Mouse (Mus musculus): Measurements from ENCODE around the gene Cenpe.

Cenpe gene

DNA sequence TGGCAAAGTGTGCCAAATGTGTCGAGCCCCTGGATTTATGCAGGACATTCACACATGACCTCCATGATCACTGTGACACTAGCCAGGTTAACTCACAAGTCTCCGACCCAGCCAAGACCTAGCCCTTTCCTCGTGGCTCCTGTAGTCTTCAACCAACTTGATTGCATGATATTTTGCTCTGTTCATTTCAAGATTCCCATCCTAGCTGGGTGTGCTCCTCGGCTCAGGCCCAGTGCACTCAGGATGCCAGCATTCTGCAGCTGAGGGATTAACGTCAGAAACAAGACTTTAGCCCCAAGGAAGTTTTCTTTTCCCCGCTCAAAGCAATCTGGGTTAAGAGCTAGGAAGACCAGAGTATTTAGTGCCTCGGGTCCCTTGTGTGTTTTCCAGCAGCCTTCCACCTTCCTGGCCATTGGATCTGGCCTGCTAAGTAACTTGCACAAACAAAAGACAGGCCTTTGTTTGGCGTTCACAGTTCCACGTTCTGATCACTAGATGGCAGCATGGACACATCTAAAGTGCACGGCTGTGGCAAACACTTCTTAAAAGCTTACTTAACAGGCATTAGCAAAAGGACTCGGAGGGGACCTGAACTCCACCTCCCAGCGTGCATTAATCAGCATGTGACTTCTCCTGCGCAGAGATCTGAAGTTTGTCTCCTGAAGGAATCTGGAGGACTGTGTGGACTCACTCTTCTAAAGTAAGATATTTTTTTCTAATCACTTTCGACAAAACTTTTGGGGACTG is 68.5 kb downstream of the Cenpe start, which contains the start of gene Bdh2:
Gene Bdh2, plus strand, starts transcription at position 553 of the 747 bp plus-strand sequence.
- peak; percentile 91 for DNase-seq (ENCODE audit: low read depth)

DNA sequence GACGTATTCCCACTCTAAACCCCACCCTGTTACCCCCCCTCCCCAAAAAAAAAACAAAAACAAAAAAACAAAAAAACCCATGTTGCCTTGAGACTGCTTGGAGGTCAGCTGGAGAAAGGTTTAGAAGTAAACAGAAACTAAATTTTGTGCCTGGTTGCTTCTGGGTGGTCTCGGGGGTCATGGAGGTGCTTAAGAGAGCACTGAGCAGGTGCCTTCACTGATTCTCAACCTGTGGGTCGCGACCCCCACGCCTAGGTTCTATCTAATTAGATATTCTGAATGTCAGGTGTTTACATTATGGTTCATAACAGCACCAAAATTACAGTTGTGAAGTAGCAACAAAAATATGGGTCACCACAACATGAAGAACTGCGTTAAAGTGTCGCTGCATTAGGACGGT is 69.4 kb downstream of the Cenpe start:
- DNase-seq (ENCODE audit: low read depth) = no peak

DNA sequence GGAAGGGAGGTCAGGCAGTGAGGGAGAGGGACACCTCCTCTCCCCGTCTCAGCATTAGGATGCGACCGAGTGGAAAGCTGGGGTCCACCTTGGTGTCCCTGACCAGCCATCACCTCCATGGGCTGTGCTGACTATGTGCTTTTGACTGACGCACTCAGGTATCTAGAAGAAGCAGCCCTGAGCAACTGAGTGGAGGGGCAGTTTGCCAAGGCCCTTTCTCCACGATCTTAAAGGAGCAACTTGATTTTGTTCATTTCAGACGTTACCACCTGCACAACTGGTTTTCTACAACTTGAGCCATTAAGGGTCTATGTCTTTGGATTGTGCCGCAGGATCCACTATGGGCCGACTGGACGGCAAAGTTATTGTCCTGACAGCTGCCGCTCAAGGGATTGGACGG is 72.9 kb downstream of the Cenpe start:
- DNase-seq (ENCODE audit: low read depth) = no peak

DNA sequence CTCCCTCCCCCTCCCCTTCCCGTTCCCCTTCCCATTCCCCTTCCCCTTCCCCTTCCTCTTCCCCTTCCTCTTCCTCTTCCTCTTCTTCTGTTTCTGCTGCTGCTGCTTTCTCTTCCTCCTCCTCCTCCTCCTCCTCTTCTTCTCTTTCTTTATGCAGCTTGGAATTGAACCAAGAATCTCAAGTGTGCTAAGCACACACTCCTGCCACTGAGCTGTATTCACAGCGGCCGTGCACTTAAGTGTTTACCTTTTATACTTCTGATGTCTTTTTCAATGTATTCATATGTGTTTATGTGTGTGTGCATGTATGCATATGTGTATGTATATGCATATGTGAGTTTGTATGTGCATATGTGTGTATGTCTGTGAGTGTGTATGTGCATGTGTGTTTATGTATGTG is 73.5 kb downstream of the Cenpe start:
- no peak for DNase-seq (ENCODE audit: low read depth)

DNA sequence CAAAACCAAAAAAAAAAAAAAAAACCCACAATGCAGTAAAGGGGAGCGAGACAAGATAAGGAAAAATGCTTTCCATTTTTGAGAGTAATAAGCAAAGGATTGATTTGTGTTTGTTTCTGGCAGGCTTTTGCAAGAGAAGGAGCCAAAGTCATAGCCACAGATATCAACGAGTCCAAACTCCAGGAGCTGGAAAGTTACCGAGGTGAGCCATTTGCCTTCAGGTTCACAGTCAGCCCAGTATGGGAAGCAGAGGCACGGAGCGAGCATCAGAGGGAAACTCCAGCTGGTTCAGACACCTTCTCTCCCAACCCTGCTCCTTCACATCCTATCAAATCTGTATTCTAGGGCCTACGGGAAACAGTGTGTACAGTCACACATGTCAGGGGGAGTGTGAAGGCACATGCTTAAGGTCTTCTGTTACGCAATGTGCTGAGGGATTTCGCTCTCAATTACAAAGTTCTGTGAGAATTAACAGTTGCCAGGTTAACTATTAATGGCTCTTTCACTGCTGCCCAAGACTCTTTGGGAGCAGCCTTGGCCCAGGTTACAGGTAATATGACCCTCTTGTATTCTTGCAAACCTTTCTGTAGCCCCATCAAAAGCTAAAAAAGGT is 75.9 kb downstream of the Cenpe start:
- no peak for DNase-seq (ENCODE audit: low read depth)

DNA sequence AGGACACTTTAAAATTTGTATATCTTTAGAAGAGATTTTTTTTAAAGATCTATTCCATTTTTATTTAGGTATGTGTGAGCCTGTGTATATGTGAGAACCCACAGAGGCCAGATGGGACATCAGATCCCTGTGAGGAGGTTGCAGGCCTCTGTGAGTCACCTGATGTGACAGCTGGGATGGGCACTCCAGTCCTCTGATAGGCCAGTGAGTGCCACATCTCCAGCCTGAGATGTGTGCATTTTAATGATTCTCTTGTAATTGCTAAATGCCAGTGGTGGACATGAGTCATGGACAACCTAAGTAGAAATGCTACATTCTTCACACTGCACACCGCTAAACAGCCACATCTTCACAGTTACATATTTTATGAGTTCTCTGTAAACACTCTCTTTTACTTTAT is 76.8 kb downstream of the Cenpe start:
- no peak for DNase-seq (ENCODE audit: low read depth)

DNA sequence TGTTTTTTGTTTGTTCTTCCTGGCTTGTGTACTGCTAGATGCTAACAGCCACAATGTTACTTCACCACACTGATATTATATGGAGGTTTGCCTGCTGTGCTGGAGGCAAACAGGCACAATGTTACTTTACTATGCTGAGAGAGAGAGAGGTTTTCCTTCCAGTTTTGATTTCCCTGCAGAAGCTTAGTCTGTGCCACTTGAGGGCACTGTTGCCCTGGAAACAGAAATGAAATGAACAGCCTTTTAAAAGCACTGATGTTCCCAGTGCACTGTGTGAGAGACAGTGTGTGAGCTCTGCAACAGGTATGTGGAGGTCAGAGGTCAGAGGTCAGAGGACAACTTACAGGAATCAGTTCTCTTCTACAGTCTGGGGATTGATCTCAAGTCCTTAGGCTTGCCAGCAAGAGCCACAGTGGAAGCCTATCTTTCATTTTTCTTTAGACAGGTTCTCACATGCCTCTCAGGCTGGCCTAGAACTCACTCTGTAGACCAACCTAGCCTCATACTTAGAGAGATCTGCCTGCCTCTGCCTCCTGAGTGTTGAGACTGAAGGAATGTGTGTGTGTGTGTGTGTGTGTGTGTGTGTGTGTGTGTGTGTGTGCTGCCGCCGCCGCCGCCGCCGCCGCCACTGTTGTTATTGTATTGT is 78.0 kb downstream of the Cenpe start:
- peak; percentile 41 for DNase-seq (ENCODE audit: low read depth)

DNA sequence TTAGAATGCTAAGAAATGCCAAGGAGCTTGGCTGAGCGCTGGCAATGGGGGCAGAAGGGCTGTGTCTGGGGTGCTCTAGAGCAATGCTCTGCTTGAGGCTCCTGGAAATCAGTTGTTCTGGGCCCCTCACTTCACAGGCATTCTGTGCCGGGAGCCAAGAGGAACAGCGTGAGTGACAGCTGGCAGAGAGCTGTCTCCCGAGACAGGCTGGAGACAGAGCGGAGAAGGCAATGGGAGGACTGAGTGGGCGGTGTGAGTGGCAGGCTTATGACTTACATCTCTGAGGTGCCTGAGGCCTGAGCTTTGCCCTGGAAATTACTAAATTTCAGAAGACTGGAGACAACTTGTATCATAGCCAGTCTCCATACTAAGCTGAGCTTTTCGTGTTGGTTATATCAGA is 81.4 kb downstream of the Cenpe start:
- DNase-seq (ENCODE audit: low read depth) = peak; percentile 21

DNA sequence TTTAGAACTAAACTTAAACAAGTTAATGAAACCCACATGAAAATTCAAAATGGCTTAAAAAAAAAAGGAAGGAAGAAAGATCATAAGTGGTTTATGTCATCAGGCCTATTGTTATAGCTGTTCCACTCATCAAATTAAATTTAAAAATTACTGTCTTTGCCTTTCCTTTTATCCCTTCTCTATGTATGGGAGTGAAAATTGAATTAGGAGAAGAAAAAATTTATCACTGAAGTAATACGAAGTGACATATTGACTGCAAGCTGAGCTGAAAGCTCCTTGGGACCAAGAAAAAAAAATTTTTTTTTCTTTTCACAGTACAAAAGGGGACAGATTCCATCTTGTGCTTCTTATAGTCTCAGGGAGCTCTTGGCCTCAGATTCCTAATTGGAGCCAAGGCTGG is 83.2 kb downstream of the Cenpe start:
- DNase-seq (ENCODE audit: low read depth) = no peak

DNA sequence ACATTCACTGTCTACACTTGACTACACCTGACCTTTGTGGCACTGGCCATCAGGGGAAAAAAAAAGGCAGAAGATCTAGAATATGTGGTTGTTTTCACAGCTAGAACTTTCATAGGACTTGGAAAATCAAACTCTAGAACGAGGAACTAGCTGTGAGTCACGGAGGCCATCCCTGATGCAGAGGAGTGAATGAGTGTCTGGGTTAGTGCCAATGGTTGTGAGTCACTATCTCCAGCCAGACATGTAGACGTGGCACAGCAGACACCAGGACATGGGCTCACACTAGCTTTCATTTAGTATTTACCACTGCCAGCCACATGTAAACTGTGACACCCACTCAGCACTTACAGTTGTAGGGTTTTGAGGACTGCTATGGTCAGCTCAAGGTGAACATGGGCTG is 86.2 kb downstream of the Cenpe start:
- peak; percentile 84 for DNase-seq (ENCODE audit: low read depth)

DNA sequence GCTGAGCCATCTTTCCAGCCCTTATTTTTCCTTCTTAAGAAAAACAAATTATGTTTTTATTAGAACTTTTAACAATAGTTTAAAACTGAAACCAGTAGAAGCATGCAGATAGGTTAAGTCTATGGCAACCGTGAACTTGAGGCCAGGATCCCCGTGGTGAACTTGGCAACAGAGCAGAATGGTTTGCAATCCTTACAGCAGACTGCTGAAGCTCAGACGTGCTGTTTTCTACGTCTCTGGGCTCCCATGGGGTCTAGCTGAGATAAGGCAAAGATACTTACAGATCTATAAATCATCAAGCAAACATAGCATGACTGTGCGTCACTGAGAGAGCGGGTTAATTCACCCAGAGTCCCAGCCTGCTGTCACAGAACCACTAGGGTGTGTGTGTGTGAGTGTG is 87.7 kb downstream of the Cenpe start:
- peak; percentile 4 for DNase-seq (ENCODE audit: low read depth)

DNA sequence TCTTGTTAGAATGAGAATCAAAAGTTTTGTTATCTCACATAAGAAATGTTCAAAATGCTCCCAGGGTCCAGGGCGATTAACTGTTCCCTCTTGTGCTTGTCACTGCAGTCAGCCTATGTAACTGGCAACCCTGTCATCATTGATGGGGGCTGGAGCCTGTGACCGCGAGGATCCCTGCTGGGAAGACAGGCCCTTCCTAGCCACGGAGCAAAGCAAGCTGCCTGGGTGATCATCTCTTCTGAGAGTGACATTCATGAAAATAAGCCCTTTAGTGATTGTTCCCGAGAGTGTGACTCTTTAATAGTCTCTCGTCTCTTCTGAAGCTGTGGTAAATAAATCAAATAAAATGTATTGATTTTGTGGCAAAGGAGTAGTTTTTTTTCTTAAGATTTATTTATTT is 91.7 kb downstream of the Cenpe start:
- DNase-seq (ENCODE audit: low read depth) = no peak

DNA sequence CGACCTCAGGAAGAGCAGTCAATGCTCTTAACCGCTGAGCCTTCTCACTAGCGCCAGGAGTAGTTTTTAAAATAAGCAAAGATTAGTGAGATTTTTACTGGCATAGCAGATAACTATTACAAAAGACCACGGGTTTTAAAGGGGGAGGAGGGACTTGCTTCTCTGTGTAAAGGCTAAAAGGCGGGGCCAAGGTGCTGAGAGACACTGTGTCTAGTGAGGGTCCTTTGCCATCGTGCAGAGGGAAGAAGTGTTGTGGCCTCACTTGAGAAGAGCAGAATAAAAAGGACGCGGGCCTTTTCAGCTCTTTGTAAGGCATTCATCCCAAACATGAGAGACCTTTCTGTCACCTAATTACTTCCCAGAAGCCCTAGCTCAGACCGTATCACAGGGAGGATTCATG is 92.2 kb downstream of the Cenpe start:
- no peak for DNase-seq (ENCODE audit: low read depth)

DNA sequence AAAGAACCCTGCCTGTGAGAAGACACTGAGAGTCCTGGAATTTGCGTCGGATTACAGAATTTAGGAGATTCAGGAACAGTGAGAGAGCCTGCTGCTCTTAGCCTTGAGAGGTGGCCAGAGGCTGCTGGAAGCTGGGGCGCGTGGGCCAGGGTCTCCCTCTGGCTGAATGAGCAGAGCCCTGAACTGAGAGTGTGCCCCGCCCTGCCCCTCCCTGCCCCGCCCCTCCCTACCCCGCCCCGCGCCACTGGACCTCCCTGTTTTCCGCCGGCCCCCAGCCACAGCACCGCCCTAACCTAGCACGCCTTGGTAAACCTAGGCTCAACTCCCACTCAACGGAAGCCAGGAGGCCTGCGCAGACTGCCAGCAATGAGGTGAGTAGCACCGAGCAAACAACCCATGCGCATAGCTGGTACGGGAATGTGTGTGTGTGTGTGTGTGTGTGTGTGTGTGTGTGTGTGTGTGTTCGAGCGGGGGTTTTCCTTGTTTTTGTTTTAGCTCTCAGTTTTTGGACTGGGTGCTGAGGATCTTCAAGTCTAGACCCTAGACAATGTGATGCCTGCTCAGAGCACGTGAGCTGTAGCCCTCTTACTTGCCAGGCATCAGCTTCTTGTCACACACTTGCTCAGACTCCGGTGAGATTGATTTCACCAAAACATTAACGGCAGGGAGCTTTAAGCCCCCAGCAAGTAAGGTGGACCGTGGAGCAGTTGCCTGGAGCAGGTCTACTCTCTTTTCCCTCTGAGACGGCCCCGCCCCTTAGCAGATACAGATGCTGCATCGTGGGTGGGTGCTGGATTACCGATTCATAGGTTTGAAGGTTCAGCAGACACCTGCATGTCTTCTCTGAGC is 95.3 kb downstream of the Cenpe start, which contains the start of gene Slc9b2:
Gene Slc9b2, plus strand, starts transcription at position 290 of the 849 bp plus-strand sequence.
- DNase-seq (ENCODE audit: low read depth) = no peak

DNA sequence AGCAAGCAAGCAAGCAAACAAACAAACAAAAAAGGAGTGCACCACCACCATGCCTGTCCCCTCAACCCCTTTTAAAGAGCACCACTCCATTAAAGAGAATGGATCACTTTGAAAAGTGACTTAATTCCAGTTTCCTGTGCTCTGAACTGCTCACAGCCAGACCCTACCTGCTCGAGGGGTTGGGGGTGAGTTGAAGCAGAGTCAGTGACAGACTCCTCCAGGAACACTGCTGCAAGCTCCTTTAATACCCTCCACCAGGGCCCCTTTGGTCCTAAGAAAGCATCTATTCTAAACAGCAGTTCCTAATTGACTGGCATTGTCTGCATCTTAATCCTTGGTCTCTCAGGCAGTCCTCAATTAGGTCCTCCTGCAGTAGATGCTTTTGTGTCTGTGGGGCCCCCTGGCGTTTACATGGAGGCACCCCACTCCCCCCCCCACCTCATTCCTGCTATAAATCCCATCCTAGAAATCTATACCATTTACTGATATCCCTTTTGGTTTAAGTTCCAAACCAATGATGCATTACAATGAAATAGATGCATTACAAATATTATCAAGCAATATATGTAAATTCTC is 100.7 kb downstream of the Cenpe start:
- DNase-seq (ENCODE audit: low read depth) = no peak

DNA sequence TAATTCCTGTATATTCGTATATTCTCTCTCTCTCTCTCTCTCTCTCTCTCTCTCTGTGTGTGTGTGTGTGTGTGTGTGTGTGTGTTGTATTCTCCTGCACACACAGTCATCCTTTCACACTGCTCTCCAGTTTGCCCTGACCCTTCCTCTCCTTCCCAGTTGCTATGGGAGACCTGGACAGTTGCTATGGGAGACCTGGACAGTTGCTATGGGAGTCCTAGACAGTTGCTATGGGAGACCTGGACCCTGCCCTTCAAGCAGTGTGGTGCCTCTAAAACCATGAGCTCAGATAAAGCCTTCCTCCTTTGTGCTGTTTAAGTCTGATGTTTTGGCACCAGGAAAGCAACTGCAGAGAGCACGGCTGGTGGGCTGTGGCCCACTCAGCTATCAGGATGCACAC is 101.4 kb downstream of the Cenpe start:
- no peak for DNase-seq (ENCODE audit: low read depth)

DNA sequence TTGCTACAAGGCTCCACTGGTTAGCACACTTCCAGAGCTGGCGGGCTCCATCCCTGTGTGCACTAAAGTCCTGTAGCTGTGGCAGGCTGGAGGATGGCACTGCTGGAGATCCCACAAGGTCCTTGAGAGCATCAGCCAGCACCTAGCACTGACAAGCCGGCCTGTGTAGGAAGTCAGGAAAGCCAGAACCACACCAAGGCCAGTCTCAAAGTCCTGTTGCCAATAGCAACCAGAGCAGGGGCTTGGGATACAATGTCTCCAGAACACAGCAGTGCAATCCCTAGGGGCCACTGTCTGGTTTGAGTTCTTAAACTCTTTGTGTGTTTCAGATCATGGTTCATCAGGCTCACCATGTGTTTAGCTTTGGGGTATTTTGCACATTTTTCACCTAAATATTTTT is 102.5 kb downstream of the Cenpe start:
- DNase-seq (ENCODE audit: low read depth) = no peak

DNA sequence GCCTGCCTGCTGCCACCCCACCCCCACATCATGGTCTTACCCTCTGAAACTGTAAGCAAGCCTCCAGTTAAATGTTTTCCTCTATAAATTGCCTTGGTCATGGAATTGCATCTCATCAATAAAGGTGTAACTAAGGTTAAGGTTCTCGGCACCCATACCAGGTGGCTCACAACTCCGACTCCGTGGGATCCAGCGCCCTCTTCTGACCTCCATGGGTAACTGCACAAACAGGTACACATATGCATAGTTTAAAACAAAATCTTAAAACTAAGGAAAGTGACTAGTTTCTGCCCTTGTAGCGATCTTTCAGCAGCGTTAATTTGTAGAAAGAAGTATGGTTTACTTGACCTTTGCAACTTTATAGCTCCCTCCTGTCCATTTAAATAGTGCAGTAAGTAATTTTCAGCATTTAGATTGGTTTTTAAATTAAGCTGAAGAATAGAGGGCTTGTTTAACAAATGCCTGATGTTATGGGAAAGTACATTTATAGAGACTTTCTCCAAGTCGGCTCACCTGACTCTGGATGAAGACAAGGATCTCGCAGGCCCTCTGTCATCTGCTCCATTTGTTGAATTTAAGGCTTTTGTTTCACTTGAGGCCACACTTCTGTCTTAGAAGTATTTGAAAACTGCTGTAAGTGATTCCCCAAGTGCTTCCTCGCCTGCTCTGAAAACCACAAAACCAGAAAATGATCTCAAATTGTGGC is 103.5 kb downstream of the Cenpe start:
- no peak for DNase-seq (ENCODE audit: low read depth)

DNA sequence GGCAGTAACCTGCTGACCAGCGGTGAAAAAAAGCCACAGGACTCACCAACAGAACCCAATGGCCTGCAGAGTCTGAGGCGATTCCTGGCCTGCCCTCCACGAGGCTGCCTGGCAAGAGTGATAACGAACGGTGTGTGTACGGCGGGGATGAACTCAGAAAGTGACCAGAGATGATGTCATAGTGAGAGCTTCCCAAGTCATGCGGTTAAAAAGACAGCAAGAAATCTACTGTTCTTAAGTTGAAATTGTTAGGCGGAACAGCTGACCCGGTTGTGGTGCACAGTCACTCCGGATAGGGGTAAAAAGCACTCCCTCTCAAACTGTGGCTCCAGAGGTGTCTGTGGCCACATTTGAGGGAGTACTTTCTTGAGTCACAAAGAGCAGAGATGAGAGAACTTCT is 106.0 kb downstream of the Cenpe start:
- DNase-seq (ENCODE audit: low read depth) = no peak

All from fibroblast of lung, adult 2 months (primary cell).